Mouse (Mus musculus) gastrocnemius, postnatal 36 days (tissue): Measurements from ENCODE around the gene Nampt. TPM values are rescaled to one million over a fixed set of nuclear protein-coding genes. Genes with fewer than 3 reads are reported as not detected.

ENCODE experiments used
- DNase-seq, 2 experiments: peaks; one replicate each; pipeline ENCODE4 v3.0.0; 2022
- intact Hi-C: fragments of 180-260 bp; cut with DNase I; formaldehyde crosslinking; loops from one replicate; pipeline ENCODE4 v1.15.1; 2025
- total RNA-seq, 2 experiments: library from RNA; stranded (reverse); gene quantifications; 2 replicates each; pipeline ENCODE4 v1.2.3; 2021

The Nampt gene
- total RNA-seq, 2 experiments from 2014 or later, result 73.1 to 74.3 TPM

GRCm38 (mm10) chr12:32835235-32835634, 15.9 kb downstream of the Nampt start:
- intact Hi-C loops, result no loop called here
- DNase-seq, result no peak

- no peak for DNase-seq
- intact Hi-C loops, result no loop called here
Observed at GRCm38 (mm10) chr12:32838406-32838805, 19.1 kb downstream of the Nampt start.

GRCm38 (mm10) chr12:32838954-32839353, 19.6 kb downstream of the Nampt start:
- intact Hi-C loops, result no loop called here
- DNase-seq, result no peak

DNA sequence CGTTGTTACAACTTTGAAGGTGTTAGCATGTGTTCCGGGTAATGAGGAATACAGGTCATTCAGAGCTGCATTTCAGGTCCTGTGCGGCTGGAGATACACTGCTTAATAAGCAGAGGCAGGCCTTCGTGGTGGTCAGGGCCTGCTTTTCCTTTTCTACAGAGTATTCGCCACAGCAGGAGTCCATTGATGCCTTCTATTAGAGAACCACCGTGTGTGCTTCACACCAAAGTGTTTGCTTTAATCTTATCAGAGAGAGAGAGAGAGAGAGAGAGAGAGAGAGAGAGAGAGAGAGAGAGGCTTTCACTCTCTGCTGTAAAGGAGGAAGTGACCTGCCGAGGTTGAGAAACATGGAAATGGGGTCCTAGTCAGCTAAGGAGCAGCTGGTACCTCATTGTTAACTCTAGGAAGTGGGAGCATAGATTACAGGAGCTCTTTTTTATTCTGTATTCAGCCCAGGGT, 22.1 kb downstream of the Nampt start:
- no peak for DNase-seq
- intact Hi-C loops, result no loop called here

- DNase-seq, result no peak
- intact Hi-C loops, result no loop called here
Observed at GRCm38 (mm10) chr12:32846325-32846724, 27.0 kb downstream of the Nampt start.

- DNase-seq, result no peak
- intact Hi-C loops, result no loop called here
Observed at GRCm38 (mm10) chr12:32853757-32854156, 34.4 kb downstream of the Nampt start.

DNA sequence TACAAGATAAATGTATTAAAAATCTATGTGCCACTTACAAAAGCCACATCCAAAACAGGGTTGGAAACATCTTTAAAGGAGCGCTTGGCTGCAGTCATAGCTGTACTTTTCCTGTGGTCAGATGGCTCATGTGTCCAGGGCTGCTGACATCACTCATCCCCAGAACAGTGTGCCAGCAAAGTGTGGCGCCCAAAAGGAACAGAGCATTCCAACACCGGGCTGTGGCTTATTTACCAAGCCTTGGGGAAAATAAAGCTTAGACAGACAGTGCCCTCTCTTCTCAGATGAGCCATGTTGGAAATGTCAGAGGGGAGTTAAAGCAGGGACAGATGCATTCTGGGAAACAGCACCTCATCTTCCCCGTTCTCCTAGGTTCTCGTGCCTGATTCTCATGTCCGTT, 35.5 kb downstream of the Nampt start:
- DNase-seq, result peak; percentile 33 to 56
- intact Hi-C loops, result no loop called here

GRCm38 (mm10) chr12:32855398-32855797, 36.1 kb downstream of the Nampt start:
- DNase-seq, result peak in 1 of 2 experiments; percentile 42
- intact Hi-C loops, result no loop called here

GRCm38 (mm10) chr12:32856707-32857511, 37.6 kb downstream of the Nampt start:
- intact Hi-C loops, result no loop called here

GRCm38 (mm10) chr12:32858444-32858843, 39.1 kb downstream of the Nampt start:
- no peak for DNase-seq
- intact Hi-C loops, result no loop called here

More at GRCm38 (mm10) chr12:32856707-32857511, 37.6 kb downstream of the Nampt start:
- DNase-seq, result peak in 1 of 2 experiments; percentile 43

DNA sequence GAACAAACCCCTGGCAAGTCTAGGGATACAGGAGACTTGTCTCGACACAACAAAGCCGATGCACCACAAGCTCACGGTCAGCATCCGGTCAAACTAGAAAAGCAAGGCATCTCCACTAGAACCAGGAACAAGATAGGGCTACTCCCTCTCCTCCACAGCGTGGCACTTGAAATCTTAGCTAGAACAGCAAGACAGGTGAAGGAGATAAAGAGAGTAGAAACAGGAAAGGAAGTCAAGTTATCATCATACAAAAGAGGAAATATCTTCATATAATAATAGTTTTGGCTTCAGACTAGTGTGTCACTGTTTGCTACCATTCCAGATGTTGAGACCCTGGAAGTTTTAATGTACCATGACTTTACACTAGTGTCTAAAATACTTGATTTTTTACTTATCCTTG, 41.5 kb downstream of the Nampt start:
- intact Hi-C loops, result loop anchor here (5.0 kb wide), 1 partner anchor 36 kb away; no protein-coding TSS in a partner anchor
- DNase-seq, result no peak

DNA sequence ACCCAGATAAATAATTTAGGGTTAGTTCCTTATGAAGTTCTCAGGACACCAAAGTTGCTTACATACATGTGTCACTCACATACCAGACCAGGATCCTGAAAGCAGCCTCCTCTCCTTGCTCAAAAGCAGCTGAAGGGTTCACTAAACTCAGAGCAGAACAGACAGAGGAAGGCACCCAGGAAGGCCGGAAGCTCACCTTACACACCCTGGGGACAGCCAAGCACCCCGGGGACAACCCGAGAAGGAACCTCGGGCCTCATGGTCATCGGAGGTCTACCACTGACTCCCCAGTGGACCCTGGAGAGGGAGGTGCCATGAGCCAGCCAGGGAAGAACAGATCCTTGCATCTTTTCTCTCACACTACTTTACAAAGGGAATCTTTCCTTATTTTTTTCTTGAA, 51.5 kb downstream of the Nampt start:
- no peak for DNase-seq
- intact Hi-C loops, result no loop called here

GRCm38 (mm10) chr12:32877500-32877899, 58.2 kb downstream of the Nampt start:
- no peak for DNase-seq
- intact Hi-C loops, result no loop called here

DNA sequence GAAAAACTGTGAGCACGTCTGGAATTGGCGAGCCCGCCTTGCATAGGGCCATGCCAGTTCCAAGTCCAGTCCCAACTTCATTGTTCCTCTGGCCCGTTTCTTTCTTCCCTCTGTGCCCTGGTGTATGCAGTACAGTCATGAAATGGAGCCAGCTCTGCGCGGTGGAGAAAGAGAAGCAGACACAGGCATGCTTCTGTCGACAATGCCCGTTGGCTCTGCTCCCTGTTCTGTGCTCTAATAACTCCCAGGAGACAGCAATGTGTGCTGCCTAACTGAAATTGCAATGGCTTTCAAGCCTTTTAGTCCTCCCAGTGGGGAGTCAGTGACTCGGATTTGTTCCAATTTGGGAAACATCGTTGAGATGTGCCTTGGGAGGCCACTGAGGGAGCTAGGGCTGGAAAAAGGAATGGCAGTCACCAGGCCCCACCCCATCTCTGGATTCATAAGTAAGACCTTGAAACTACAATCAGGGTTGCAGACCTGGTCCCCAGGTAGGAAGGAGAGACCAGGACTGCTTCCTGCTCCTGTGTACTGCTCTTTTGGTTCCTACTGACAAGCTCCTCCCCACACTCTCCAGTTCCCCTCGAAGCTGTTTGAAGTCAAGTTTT, 58.7 kb downstream of the Nampt start:
- intact Hi-C loops, result no loop called here
- peak in 1 of 2 experiments; percentile 33 for DNase-seq

- DNase-seq, result no peak
- intact Hi-C loops, result no loop called here
Observed at GRCm38 (mm10) chr12:32879371-32879770, 60.0 kb downstream of the Nampt start.

- DNase-seq, result peak in 1 of 2 experiments; percentile 70
Observed at GRCm38 (mm10) chr12:32884356-32884755, 65.0 kb downstream of the Nampt start.

GRCm38 (mm10) chr12:32885041-32885440, 65.7 kb downstream of the Nampt start:
- no peak for DNase-seq
- intact Hi-C loops, result no loop called here

More at GRCm38 (mm10) chr12:32884356-32884755, 65.0 kb downstream of the Nampt start:
- intact Hi-C loops, result no loop called here

GRCm38 (mm10) chr12:32886353-32886752, 67.0 kb downstream of the Nampt start:
- intact Hi-C loops, result no loop called here
- DNase-seq, result no peak

DNA sequence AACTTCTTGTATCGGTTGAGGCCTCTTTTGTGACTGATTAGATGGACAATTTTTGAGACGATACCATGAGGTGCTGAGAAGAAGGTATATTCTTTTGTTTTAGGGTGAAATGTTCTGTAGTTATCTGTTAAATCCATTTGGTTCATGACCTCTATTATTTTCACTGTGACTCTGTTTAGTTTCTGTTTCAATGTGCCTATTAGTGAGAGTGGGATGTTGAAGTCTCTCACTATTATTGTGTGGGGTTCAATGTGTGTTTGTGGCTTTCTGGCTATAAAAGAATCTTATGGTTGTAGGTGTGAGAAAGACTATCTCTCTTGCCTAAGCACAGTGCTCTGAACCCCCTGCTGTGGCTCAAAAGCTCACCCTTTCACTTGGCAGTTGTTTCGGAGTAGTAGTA, 68.9 kb downstream of the Nampt start:
- DNase-seq, result no peak
- intact Hi-C loops, result no loop called here

- intact Hi-C loops, result loop anchor here (10.0 kb wide), 1 partner anchor 515 kb away; the partner anchor contains the start of gene Ccdc71l
Observed at GRCm38 (mm10) chr12:32889846-32890245, 70.5 kb downstream of the Nampt start.

DNA sequence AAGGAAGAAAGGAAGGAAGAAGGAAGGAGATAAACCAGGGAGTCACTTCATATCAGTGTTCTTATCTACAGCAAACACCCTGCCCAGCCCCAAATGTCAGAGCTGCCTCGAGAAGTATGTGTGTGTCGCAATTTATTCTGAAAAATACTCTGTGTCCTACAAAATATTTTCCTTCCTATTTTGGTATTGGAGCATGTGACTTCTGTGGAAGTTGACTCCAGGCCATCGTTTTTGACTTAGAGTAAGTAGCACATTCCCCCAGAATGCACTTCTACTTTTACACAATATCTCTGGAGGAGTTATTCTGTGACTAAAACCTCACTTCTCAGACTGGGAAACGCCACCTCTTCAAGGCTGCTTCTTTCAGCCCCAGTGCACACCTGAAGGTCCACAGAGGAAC, 71.1 kb downstream of the Nampt start:
- DNase-seq, result no peak
- intact Hi-C loops, result loop anchor here (10.0 kb wide), 1 partner anchor 516 kb away; the partner anchor contains the start of gene Ccdc71l

More at GRCm38 (mm10) chr12:32889846-32890245, 70.5 kb downstream of the Nampt start:
- peak in 1 of 2 experiments; percentile 20 for DNase-seq
